Mouse (Mus musculus) layer of hippocampus, postnatal 10 days (tissue): Measurements from ENCODE around the gene Cuedc1. TPM values are rescaled to one million over a fixed set of nuclear protein-coding genes. Genes with fewer than 3 reads are reported as not detected.

Experiments used
- DNase-seq, 2 experiments: peaks; one replicate each; pipeline ENCODE4 v3.0.0; 2021; ENCODE audit warnings: low spot score in 2 of 2
- total RNA-seq, 2 experiments: library from RNA; stranded (reverse); gene quantifications; 2 replicates each; pipeline ENCODE4 v1.2.3; 2021

Gene Cuedc1
- total RNA-seq, 2 experiments from 2014 or later = 42.0 to 45.7 TPM

- no peak for DNase-seq
Measured at GRCm38 (mm10) chr11:88146264-88147060, 48.6 kb downstream of the Cuedc1 start.

- DNase-seq = no peak
Measured at GRCm38 (mm10) chr11:88147388-88147787, 49.5 kb downstream of the Cuedc1 start.

- no peak for DNase-seq
Measured at GRCm38 (mm10) chr11:88148015-88148637, 50.3 kb downstream of the Cuedc1 start.

- DNase-seq = peak; percentile 45 to 67
Measured at GRCm38 (mm10) chr11:88148638-88149279, 50.9 kb downstream of the Cuedc1 start.

- no peak for DNase-seq
Measured at GRCm38 (mm10) chr11:88151379-88152155, 53.7 kb downstream of the Cuedc1 start.

GRCm38 (mm10) chr11:88153880-88154279, 56.0 kb downstream of the Cuedc1 start:
- no peak for DNase-seq

GRCm38 (mm10) chr11:88154500-88154899, 56.6 kb downstream of the Cuedc1 start:
- DNase-seq = no peak

- DNase-seq = peak; percentile 67
Measured at GRCm38 (mm10) chr11:88155451-88155850, 57.6 kb downstream of the Cuedc1 start.

GRCm38 (mm10) chr11:88155998-88156397, 58.1 kb downstream of the Cuedc1 start:
- no peak for DNase-seq

- no peak for DNase-seq
Measured at GRCm38 (mm10) chr11:88156403-88156802, 58.5 kb downstream of the Cuedc1 start.

GRCm38 (mm10) chr11:88158842-88159246, 61.0 kb downstream of the Cuedc1 start:
- DNase-seq = peak; percentile 59 to 65

- no peak for DNase-seq
Measured at GRCm38 (mm10) chr11:88159389-88159788, 61.5 kb downstream of the Cuedc1 start.

GRCm38 (mm10) chr11:88160316-88160715, 62.5 kb downstream of the Cuedc1 start:
- no peak for DNase-seq

- peak; percentile 46 to 63 for DNase-seq
Measured at GRCm38 (mm10) chr11:88161051-88161581, 63.3 kb downstream of the Cuedc1 start.

- peak; percentile 82 to 87 for DNase-seq
Measured at GRCm38 (mm10) chr11:88161651-88162362, 63.9 kb downstream of the Cuedc1 start.

GRCm38 (mm10) chr11:88162740-88163139, 64.9 kb downstream of the Cuedc1 start:
- no peak for DNase-seq

GRCm38 (mm10) chr11:88164213-88164723, 66.4 kb downstream of the Cuedc1 start:
- no peak for DNase-seq

GRCm38 (mm10) chr11:88164801-88165377, 67.0 kb downstream of the Cuedc1 start:
- DNase-seq = peak in 1 of 2 experiments; percentile 59

- DNase-seq = no peak
Measured at GRCm38 (mm10) chr11:88165683-88166364, 68.0 kb downstream of the Cuedc1 start.
